9 mouse cellular contexts compared by ENCODE assay signal in genomic region chr1:135691417-135691815, GRCm38 (mm10). TPM values are rescaled to one million over a fixed set of nuclear protein-coding genes. Genes with fewer than 3 reads are reported as not detected.
A peak's percentile ranks its signal among the peaks of the same experiment; 100 is the strongest.
DNase-seq lines count a peak whose midpoint lies in the region; ATAC-seq and TF ChIP-seq lines count a peak whose summit lies in the region.
"Had no signal": no experiment of that assay in that cellular context is flagged by ENCODE, and none has a peak within 500 bp of the region (broad histone marks: within the 10 kb centered on the region; RNA-seq: fewer than 3 reads in every experiment).

No protein-coding gene starts in this region.

- peaks cover 35% of the 10 kb centered on the region for H3K79me2 ChIP-seq in C2C12 (ENCODE audit: control insufficient read depth, insufficient read depth)

- peaks cover 13% of the 10 kb centered on the region for H3K4me1 ChIP-seq in heart, embryonic 11.5 days (ENCODE audit: control insufficient read depth, insufficient read depth, low read length)
- peaks cover 33% of the 10 kb centered on the region for H3K4me1 ChIP-seq in embryonic facial prominence, embryonic 10.5 days
- peaks cover 24% of the 10 kb centered on the region for H3K4me1 ChIP-seq in liver, embryonic 11.5 days (replicated peaks; ENCODE audit: control insufficient read depth, insufficient read depth, low read length)
- H3K4me1 ChIP-seq in forebrain, embryonic 14.5 days (ENCODE audit: control insufficient read depth, insufficient read depth, low read length) = peaks cover 10% of the 10 kb centered on the region
- H3K4me1 ChIP-seq in forebrain, embryonic 13.5 days = peaks cover 25% of the 10 kb centered on the region

- WGBS in heart, embryonic 11.5 days (ENCODE audit: insufficient replicate concordance) = 12% methylated on average over 10 of the region's 10 CpGs
- 53% methylated on average over 10 of the region's 10 CpGs for whole genome bisulfite sequencing in embryonic facial prominence, embryonic 10.5 days
- 33% methylated on average over 10 of the region's 10 CpGs for WGBS in liver, embryonic 11.5 days
- WGBS in forebrain, embryonic 14.5 days = 64% methylated on average over 10 of the region's 10 CpGs
- 59% methylated on average over 10 of the region's 10 CpGs for WGBS in forebrain, embryonic 13.5 days

- no peak overlapping the region for H3K4me3 ChIP-seq in heart, embryonic 11.5 days (ENCODE audit: low read depth, low read length)
- no peak overlapping the region for H3K4me3 ChIP-seq in C2C12 (ENCODE audit: insufficient read depth, poor library complexity, severe bottlenecking)
- no peak overlapping the region for H3K4me3 ChIP-seq in embryonic facial prominence, embryonic 10.5 days
- no peak overlapping the region for H3K4me3 ChIP-seq in liver, embryonic 11.5 days (ENCODE audit: low read depth, low read length)
- H3K4me3 ChIP-seq in forebrain, embryonic 14.5 days (ENCODE audit: low read depth, low read length) = no peak overlapping the region
- no peak overlapping the region for H3K4me3 ChIP-seq in forebrain, embryonic 13.5 days
- H3K4me3 ChIP-seq: limb, embryonic 12.5 days had no signal

- H3K27me3 ChIP-seq in heart, embryonic 11.5 days (ENCODE audit: control insufficient read depth, insufficient read depth, low read length) = no peaks in the 10 kb centered on the region
- no peaks in the 10 kb centered on the region for H3K27me3 ChIP-seq in C2C12 (ENCODE audit: control insufficient read depth, insufficient read depth, insufficient read length)
- peaks cover 47% of the 10 kb centered on the region for H3K27me3 ChIP-seq in embryonic facial prominence, embryonic 10.5 days (replicated peaks; ENCODE audit: low read depth, poor library complexity, severe bottlenecking)
- peaks cover 21% of the 10 kb centered on the region for H3K27me3 ChIP-seq in liver, embryonic 11.5 days (replicated peaks; ENCODE audit: control insufficient read depth, insufficient read depth, low read length)
- H3K27me3 ChIP-seq in forebrain, embryonic 14.5 days (replicated peaks; ENCODE audit: control insufficient read depth, insufficient read depth, low read length) = 0 out of 2 replicates have a peak, but pooled peaks cover 2% of the 10 kb centered on the region
- peaks cover 22% of the 10 kb centered on the region; the same call in 1 of the 2 replicates for H3K27me3 ChIP-seq in forebrain, embryonic 13.5 days

- H3K79me3 ChIP-seq in C2C12 (ENCODE audit: low read depth) = peaks cover 15% of the 10 kb centered on the region

- H3K9ac ChIP-seq in heart, embryonic 11.5 days (ENCODE audit: low read depth, low read length) = 0 out of 2 replicates have a peak overlapping the region, but pooled peaks have one; percentile 25
- no peak overlapping the region for H3K9ac ChIP-seq in liver, embryonic 11.5 days (ENCODE audit: low read depth, low read length)
- no peak overlapping the region for H3K9ac ChIP-seq in forebrain, embryonic 14.5 days (ENCODE audit: low read length)
- no peak overlapping the region for H3K9ac ChIP-seq in forebrain, embryonic 13.5 days
- H3K9ac ChIP-seq: limb, embryonic 12.5 days had no signal

- no peak overlapping the region for H3K27ac ChIP-seq in heart, embryonic 11.5 days (ENCODE audit: low read depth, low read length)
- peak overlapping the region; percentile 27; the same call in 1 of the 2 replicates for H3K27ac ChIP-seq in embryonic facial prominence, embryonic 10.5 days (replicated peaks)
- H3K27ac ChIP-seq in liver, embryonic 11.5 days (ENCODE audit: low read depth, low read length) = peak overlapping the region; percentile 32
- H3K27ac ChIP-seq in forebrain, embryonic 14.5 days (ENCODE audit: low read depth, low read length) = no peak overlapping the region
- no peak overlapping the region for H3K27ac ChIP-seq in forebrain, embryonic 13.5 days
- H3K27ac ChIP-seq: limb, embryonic 12.5 days had no signal

- H3K4me2 ChIP-seq in heart, embryonic 11.5 days = peak overlapping the region; percentile 5; the same call in 1 of the 2 replicates
- peak overlapping the region; percentile 52 for H3K4me2 ChIP-seq in liver, embryonic 11.5 days
- H3K4me2 ChIP-seq in forebrain, embryonic 14.5 days (ENCODE audit: low read length) = no peak overlapping the region
- no peak overlapping the region for H3K4me2 ChIP-seq in forebrain, embryonic 13.5 days
- H3K4me2 ChIP-seq: limb, embryonic 12.5 days had no signal

- H3K9me3 ChIP-seq in heart, embryonic 11.5 days (replicated peaks; ENCODE audit: control insufficient read depth, low read length) = no peaks in the 10 kb centered on the region
- peaks cover 1% of the 10 kb centered on the region; the same call in 1 of the 2 replicates for H3K9me3 ChIP-seq in embryonic facial prominence, embryonic 10.5 days
- no peaks in the 10 kb centered on the region for H3K9me3 ChIP-seq in liver, embryonic 11.5 days (ENCODE audit: control insufficient read depth, low read length)
- H3K9me3 ChIP-seq in forebrain, embryonic 14.5 days (replicated peaks; ENCODE audit: control insufficient read depth, low read length) = no peaks in the 10 kb centered on the region
- H3K9me3 ChIP-seq in forebrain, embryonic 13.5 days (replicated peaks) = no peaks in the 10 kb centered on the region

- DNase-seq in heart, adult 9 months (ENCODE audit: low spot score in 2 of 2) = no peak
- DNase-seq in embryonic facial prominence, embryonic 10.5 days (ENCODE audit: low spot score) = no peak
- DNase-seq in liver, embryonic 11.5 days (ENCODE audit: low spot score) = no peak
- DNase-seq in forebrain, embryonic 14.5 days (ENCODE audit: low spot score) = no peak
- no peak for DNase-seq in adipocyte (ENCODE audit: low spot score)

- ATAC-seq in heart, embryonic 11.5 days (replicated peaks; ENCODE audit: insufficient number of reproducible peaks, low FRiP score, low TSS enrichment) = no peak
- no peak for ATAC-seq in liver, embryonic 11.5 days (replicated peaks; ENCODE audit: low FRiP score)
- no peak for ATAC-seq in forebrain, embryonic 14.5 days
- no peak for ATAC-seq in forebrain, embryonic 13.5 days

- peak overlapping the region; percentile 9 for H3ac ChIP-seq in C2C12 (ENCODE audit: control insufficient read depth, insufficient read length, low read depth)

- no peak for TF ChIP-seq CTCF in C2C12 (IDR thresholded peaks at IDR 0.05; ENCODE audit: control insufficient read depth, insufficient read depth, insufficient read length)

- H3K36me3 ChIP-seq in heart, embryonic 11.5 days (ENCODE audit: control insufficient read depth, insufficient read depth, low read length) = no peaks in the 10 kb centered on the region
- no peaks in the 10 kb centered on the region for H3K36me3 ChIP-seq in C2C12 (ENCODE audit: control insufficient read depth, insufficient read depth)
- no peaks in the 10 kb centered on the region for H3K36me3 ChIP-seq in embryonic facial prominence, embryonic 10.5 days (replicated peaks)
- H3K36me3 ChIP-seq in liver, embryonic 11.5 days (ENCODE audit: control insufficient read depth, insufficient read depth, low read length) = no peaks in the 10 kb centered on the region
- no peaks in the 10 kb centered on the region for H3K36me3 ChIP-seq in forebrain, embryonic 14.5 days (ENCODE audit: control insufficient read depth, insufficient read depth, low read length)
- no peaks in the 10 kb centered on the region for H3K36me3 ChIP-seq in forebrain, embryonic 13.5 days (ENCODE audit: poor library complexity, severe bottlenecking)
- H3K36me3 ChIP-seq: limb, embryonic 12.5 days had no signal

TF ChIP-seq in C2C12, 6 proteins besides CTCF, POLR2A, EP300 and RAD21:
- TF ChIP-seq MAX (IDR thresholded peaks at IDR 0.05) (no peak), MYOG (IDR thresholded peaks at IDR 0.05; ENCODE audit: control insufficient read depth, extremely low read depth, insufficient read length) (no peak), FOSL1 (IDR thresholded peaks at IDR 0.05; ENCODE audit: insufficient read depth, low read length, poor library complexity, severe bottlenecking) (no peak), CEBPB (IDR thresholded peaks at IDR 0.05; ENCODE audit: low read depth) (no peak), MYOD1 (IDR thresholded peaks at IDR 0.05; ENCODE audit: control insufficient read depth, insufficient read length, low read depth) (no peak), USF1 (IDR thresholded peaks at IDR 0.05; ENCODE audit: low read depth) (no peak)

RNA-seq across cellular contexts. Expression of gene Csrp1, which starts 28.4 kb away (rescaled TPM):
- polyA plus RNA-seq in heart, embryonic 11.5 days (2014; fragmentation: Nextera tagmentation; extraction: Ambion mirVana) = 183 and 209 TPM in 2 replicates
- polyA plus RNA-seq in C2C12 (2012; fragmentation: generic; extraction: Trizol) = 427 TPM
- polyA plus RNA-seq in embryonic facial prominence, embryonic 10.5 days (2016; fragmentation: Nextera tagmentation; extraction: Ambion mirVana) = 47.4 and 51.9 TPM in 2 replicates
- polyA plus RNA-seq in liver, embryonic 11.5 days (2014; fragmentation: Nextera tagmentation; extraction: Ambion mirVana) = 65.6 and 71.8 TPM in 2 replicates
- 22.3 and 24.9 TPM in 2 replicates for polyA plus RNA-seq in forebrain, embryonic 14.5 days (2014; fragmentation: Nextera tagmentation; extraction: Ambion mirVana)
- 19.8 and 21.7 TPM in 2 replicates for polyA plus RNA-seq in forebrain, embryonic 13.5 days (2015; fragmentation: Nextera tagmentation; extraction: Ambion mirVana)

Comparison
In these comparisons a context has a peak if more than half of its experiments do, and no peak if none do; other contexts are left out.
1. H3K27ac ChIP-seq: peak in embryonic facial prominence, embryonic 10.5 days (single experiment) and liver, embryonic 11.5 days (single experiment); none in heart, embryonic 11.5 days (single experiment), forebrain, embryonic 14.5 days (single experiment) and forebrain, embryonic 13.5 days (single experiment).
2. H3K4me2 ChIP-seq: peak in heart, embryonic 11.5 days (single experiment) and liver, embryonic 11.5 days (single experiment); none in forebrain, embryonic 14.5 days (single experiment) and forebrain, embryonic 13.5 days (single experiment).